Comparison of ENCODE assay signal across 23 mouse cellular contexts in genomic region chr3:69519188-69519587, GRCm38 (mm10).
A peak's percentile ranks its signal among the peaks of the same experiment; 100 is the strongest.
DNase-seq lines count a peak whose midpoint lies in the region; ATAC-seq lines count a peak whose summit lies in the region.
"Had no signal": no experiment of that assay in that cellular context is flagged by ENCODE, and none has a peak within 500 bp of the region (broad histone marks: within the 10 kb centered on the region; RNA-seq: fewer than 3 reads in every experiment).

No protein-coding gene starts in this region.

- no peaks in the 10 kb centered on the region for H3K36me3 ChIP-seq in hindbrain, embryonic 14.5 days (replicated peaks; ENCODE audit: control insufficient read depth, insufficient read depth)
- H3K36me3 ChIP-seq in hindbrain, embryonic 12.5 days, result no peaks in the 10 kb centered on the region
- H3K36me3 ChIP-seq in neural tube, embryonic 12.5 days, result no peaks in the 10 kb centered on the region
- H3K36me3 ChIP-seq: liver, embryonic 15.5 days had no signal

- no peak for ATAC-seq in hindbrain, embryonic 14.5 days (ENCODE audit: low FRiP score)
- no peak for ATAC-seq in hindbrain, embryonic 12.5 days (ENCODE audit: low FRiP score)
- peak; percentile 8; the same call in 1 of the 2 replicates for ATAC-seq in neural tube, embryonic 12.5 days (ENCODE audit: low FRiP score, low read depth)
- ATAC-seq in megakaryocyte progenitor cell, adult 5-6 weeks (replicated peaks; ENCODE audit: poor library complexity), result peak; percentile 50
- ATAC-seq: intestine, postnatal 0 days had no signal

- WGBS in hindbrain, embryonic 14.5 days, result 78% methylated on average over 9 of the region's 9 CpGs
- 88% methylated on average over 9 of the region's 9 CpGs for WGBS in hindbrain, embryonic 12.5 days
- whole genome bisulfite sequencing in neural tube, embryonic 12.5 days, result 73% methylated on average over 9 of the region's 9 CpGs

- DNase-seq in hindbrain, embryonic 14.5 days (ENCODE audit: low spot score), result no peak
- no peak for DNase-seq in neural tube, embryonic 10.5 days (ENCODE audit: extremely low spot score, low spot score)
- DNase-seq in thymus, postnatal 0 days (ENCODE audit: low spot score), result no peak
- DNase-seq in heart, adult 18-20 months, result no peak
- DNase-seq in heart, adult 9 months (ENCODE audit: low spot score in 2 of 2), result no peak
- DNase-seq: adrenal gland, postnatal 36 days; B cell, adult 2 months; cerebellum, adult 18-20 months; cerebellum, postnatal 25 days; embryo, embryonic 11 days; gastrocnemius, postnatal 25 days; heart, postnatal 10 days; left cerebral cortex, postnatal 4 days; lung, postnatal 14 days; right cerebral cortex, postnatal 4 days; thymus, postnatal 14 days had no signal

- peaks cover 20% of the 10 kb centered on the region for H3K4me1 ChIP-seq in hindbrain, embryonic 14.5 days (replicated peaks; ENCODE audit: control insufficient read depth, insufficient read depth, low read length)
- peaks cover 17% of the 10 kb centered on the region for H3K4me1 ChIP-seq in hindbrain, embryonic 12.5 days
- H3K4me1 ChIP-seq in neural tube, embryonic 12.5 days, result peaks cover 14% of the 10 kb centered on the region
- H3K4me1 ChIP-seq: liver, embryonic 15.5 days had no signal

- H3K4me2 ChIP-seq in hindbrain, embryonic 14.5 days (replicated peaks), result no peak overlapping the region
- no peak overlapping the region for H3K4me2 ChIP-seq in hindbrain, embryonic 12.5 days (replicated peaks)
- no peak overlapping the region for H3K4me2 ChIP-seq in neural tube, embryonic 12.5 days (replicated peaks)
- H3K4me2 ChIP-seq: heart, embryonic 11.5 days; liver, embryonic 15.5 days had no signal

- peak overlapping the region; percentile 68; the same call in 1 of the 2 replicates for H3K27ac ChIP-seq in hindbrain, embryonic 14.5 days
- H3K27ac ChIP-seq in hindbrain, embryonic 12.5 days, result no peak overlapping the region
- no peak overlapping the region for H3K27ac ChIP-seq in neural tube, embryonic 12.5 days
- H3K27ac ChIP-seq: hindbrain, postnatal 0 days; liver, embryonic 15.5 days had no signal

- H3K9ac ChIP-seq in hindbrain, embryonic 14.5 days, result no peak overlapping the region
- H3K9ac ChIP-seq in hindbrain, embryonic 12.5 days, result no peak overlapping the region
- no peak overlapping the region for H3K9ac ChIP-seq in neural tube, embryonic 12.5 days
- H3K9ac ChIP-seq: liver, embryonic 15.5 days had no signal

- H3K9me3 ChIP-seq in hindbrain, embryonic 14.5 days (ENCODE audit: control insufficient read depth, low read length), result no peaks in the 10 kb centered on the region
- H3K9me3 ChIP-seq in hindbrain, embryonic 12.5 days (replicated peaks), result 0 out of 2 replicates have a peak, but pooled peaks cover 5% of the 10 kb centered on the region
- H3K9me3 ChIP-seq in neural tube, embryonic 12.5 days, result no peaks in the 10 kb centered on the region
- H3K9me3 ChIP-seq: liver, embryonic 15.5 days had no signal

- H3K4me3 ChIP-seq in hindbrain, embryonic 14.5 days (replicated peaks; ENCODE audit: low read length), result no peak overlapping the region
- H3K4me3 ChIP-seq in hindbrain, embryonic 12.5 days, result no peak overlapping the region
- no peak overlapping the region for H3K4me3 ChIP-seq in neural tube, embryonic 12.5 days
- H3K4me3 ChIP-seq: liver, embryonic 15.5 days had no signal

- H3K27me3 ChIP-seq in hindbrain, embryonic 14.5 days (ENCODE audit: control insufficient read depth, insufficient read depth, low read length), result no peaks in the 10 kb centered on the region
- H3K27me3 ChIP-seq in hindbrain, embryonic 12.5 days, result no peaks in the 10 kb centered on the region
- no peaks in the 10 kb centered on the region for H3K27me3 ChIP-seq in neural tube, embryonic 12.5 days (replicated peaks)
- H3K27me3 ChIP-seq: liver, embryonic 15.5 days had no signal

Comparison
In these comparisons a context has a peak if more than half of its experiments do, and no peak if none do; other contexts are left out.
1. ATAC-seq: peak in neural tube, embryonic 12.5 days (single experiment) and megakaryocyte progenitor cell, adult 5-6 weeks (single experiment); none in hindbrain, embryonic 14.5 days (single experiment) and hindbrain, embryonic 12.5 days (single experiment).